Mouse (Mus musculus) stomach, postnatal 0 days (tissue): ENCODE data around the gene Cnot6.

ENCODE experiments used
- CTCF ChIP-seq: IDR thresholded peaks from 2 replicates; pipeline ENCODE4 v1.5.1; 2016; ENCODE audit warnings: antibody characterized with exemption, low read depth, mild to moderate bottlenecking, moderate library complexity
- EP300 ChIP-seq: optimal IDR thresholded peaks from 2 replicates; pipeline ENCODE3; 2016; ENCODE audit warnings: antibody characterized with exemption

GRCm38 (mm10) chr11:49658065-49658464 lies 54.5 kb downstream of the Cnot6 start:
- TF ChIP-seq CTCF (no peak), EP300 (no peak)
